Mouse (Mus musculus): ENCODE data around the gene Trim47. TPM values are rescaled to one million over a fixed set of nuclear protein-coding genes. Genes with fewer than 3 reads are reported as not detected.
"Not testable (repeated sequence)": the region's sequence is repeated elsewhere in the genome, so short reads cannot be mapped to it uniquely, and the experiment has no call there.

Trim47 gene
- polyA plus RNA-seq, 1 experiment: 101 TPM

- Histone ChIP-seq H3K79me2 (ENCODE audit: control insufficient read depth, insufficient read depth) (no peaks in the 10 kb centered on the region), H3ac (ENCODE audit: control insufficient read depth, insufficient read length) (peak overlapping the region; percentile 27), H3K4me2 (ENCODE audit: low read depth) (peak overlapping the region; percentile 93), H3K36me3 (ENCODE audit: control insufficient read depth, insufficient read depth) (peaks cover 3% of the 10 kb centered on the region), H3K4me3 (peak overlapping the region; percentile 57), H3K27me3 (ENCODE audit: control insufficient read depth, insufficient read depth, insufficient read length) (no peaks in the 10 kb centered on the region)
- TF ChIP-seq POLR2A (IDR thresholded peaks at IDR 0.05; ENCODE audit: insufficient read length, low read depth) (no peak), SRF (IDR thresholded peaks at IDR 0.05; ENCODE audit: control insufficient read depth, insufficient read length, low read depth) (no peak), MAX (IDR thresholded peaks at IDR 0.05; ENCODE audit: low read depth) (no peak), USF1 (IDR thresholded peaks at IDR 0.05; ENCODE audit: low read depth) (no peak), TCF3 (IDR thresholded peaks at IDR 0.05; ENCODE audit: insufficient read length, low read depth) (no peak), MYOG (IDR thresholded peaks at IDR 0.05; ENCODE audit: control insufficient read depth in 1 of 3, insufficient read depth in 1 of 3, insufficient read length in 2 of 3, low read depth in 2 of 3) (no peak), TCF12 (IDR thresholded peaks at IDR 0.05; ENCODE audit: insufficient read depth, poor library complexity, severe bottlenecking) (no peak), E2F4 (IDR thresholded peaks at IDR 0.05; ENCODE audit: insufficient read depth) (no peak), REST (IDR thresholded peaks at IDR 0.05; ENCODE audit: insufficient read depth, insufficient read length) (no peak)
Measured at GRCm38 (mm10) chr11:116129993-116130487, 3.0 kb upstream of the Trim47 start.

- Histone ChIP-seq H3K4me3 (no peak overlapping the region), H3ac (ENCODE audit: control insufficient read depth, insufficient read length) (no peak overlapping the region), H3K4me2 (ENCODE audit: low read depth) (peak overlapping the region; percentile 93), H3K27me3 (ENCODE audit: control insufficient read depth, insufficient read depth, insufficient read length) (no peaks in the 10 kb centered on the region), H3K79me2 (ENCODE audit: control insufficient read depth, insufficient read depth) (no peaks in the 10 kb centered on the region), H3K36me3 (ENCODE audit: control insufficient read depth, insufficient read depth) (peaks cover 3% of the 10 kb centered on the region)
- TF ChIP-seq SRF (IDR thresholded peaks at IDR 0.05; ENCODE audit: control insufficient read depth, insufficient read length, low read depth): no peak
- no peak for TF ChIP-seq TCF3 (IDR thresholded peaks at IDR 0.05; ENCODE audit: insufficient read length, low read depth)
- TF ChIP-seq TCF12 (IDR thresholded peaks at IDR 0.05; ENCODE audit: insufficient read depth, poor library complexity, severe bottlenecking): no peak
- no peak for TF ChIP-seq POLR2A (IDR thresholded peaks at IDR 0.05; ENCODE audit: insufficient read length, low read depth)
- TF ChIP-seq CEBPB (IDR thresholded peaks at IDR 0.05; ENCODE audit: insufficient read depth, poor library complexity, severe bottlenecking): no peak
- TF ChIP-seq USF1 (IDR thresholded peaks at IDR 0.05; ENCODE audit: low read depth): no peak
- TF ChIP-seq MAX (IDR thresholded peaks at IDR 0.05; ENCODE audit: low read depth): no peak
- TF ChIP-seq MYOG (IDR thresholded peaks at IDR 0.05; ENCODE audit: control insufficient read depth in 1 of 3, insufficient read depth in 1 of 3, insufficient read length in 2 of 3, low read depth in 2 of 3): no peak
- no peak for TF ChIP-seq POLR2AphosphoS2 (IDR thresholded peaks at IDR 0.05; ENCODE audit: insufficient read length, low read depth)
- TF ChIP-seq MYOD1 (IDR thresholded peaks at IDR 0.05; ENCODE audit: control insufficient read depth in 1 of 3, insufficient read length in 2 of 3, low read depth in 2 of 3): no peak
- TF ChIP-seq REST (IDR thresholded peaks at IDR 0.05; ENCODE audit: insufficient read depth, insufficient read length): no peak
Measured at GRCm38 (mm10) chr11:116129091-116129790, 2.2 kb upstream of the Trim47 start.

GRCm38 (mm10) chr11:116127986-116128385, 976 bp upstream of the Trim47 start:
- no peaks in the 10 kb centered on the region for H3K36me3 ChIP-seq (ENCODE audit: control insufficient read depth, insufficient read depth)

GRCm38 (mm10) chr11:116126261-116126660, 749 bp downstream of the Trim47 start:
- no peak overlapping the region for H3K4me3 ChIP-seq
- TF ChIP-seq TCF12 (IDR thresholded peaks at IDR 0.05; ENCODE audit: insufficient read depth, poor library complexity, severe bottlenecking) (no peak), TCF3 (IDR thresholded peaks at IDR 0.05; ENCODE audit: insufficient read length, low read depth) (no peak), USF1 (IDR thresholded peaks at IDR 0.05; ENCODE audit: low read depth) (no peak), SRF (IDR thresholded peaks at IDR 0.05; ENCODE audit: control insufficient read depth, insufficient read length, low read depth) (no peak), MYOG (IDR thresholded peaks at IDR 0.05; ENCODE audit: control insufficient read depth in 1 of 3, insufficient read depth in 1 of 3, insufficient read length in 2 of 3, low read depth in 2 of 3) (no peak), POLR2A (IDR thresholded peaks at IDR 0.05; ENCODE audit: insufficient read length, low read depth) (no peak)
- no peak overlapping the region for H3ac ChIP-seq (ENCODE audit: control insufficient read depth, insufficient read length)
- H3K36me3 ChIP-seq (ENCODE audit: control insufficient read depth, insufficient read depth): no peaks in the 10 kb centered on the region
- no peaks in the 10 kb centered on the region for H3K27me3 ChIP-seq (ENCODE audit: control insufficient read depth, insufficient read depth, insufficient read length)
- no peaks in the 10 kb centered on the region for H3K79me2 ChIP-seq (ENCODE audit: control insufficient read depth, insufficient read depth)
- H3K4me2 ChIP-seq (ENCODE audit: low read depth): no peak overlapping the region

More at GRCm38 (mm10) chr11:116127986-116128385, 976 bp upstream of the Trim47 start:
- Histone ChIP-seq H3K79me2 (ENCODE audit: control insufficient read depth, insufficient read depth) (no peaks in the 10 kb centered on the region), H3K27me3 (ENCODE audit: control insufficient read depth, insufficient read depth, insufficient read length) (no peaks in the 10 kb centered on the region), H3K4me3 (no peak overlapping the region), H3K4me2 (ENCODE audit: low read depth) (no peak overlapping the region), H3ac (ENCODE audit: control insufficient read depth, insufficient read length) (no peak overlapping the region)
- TF ChIP-seq E2F4 (IDR thresholded peaks at IDR 0.05; ENCODE audit: insufficient read depth): no peak
- no peak for TF ChIP-seq CEBPB (IDR thresholded peaks at IDR 0.05; ENCODE audit: insufficient read depth, poor library complexity, severe bottlenecking)
- no peak for TF ChIP-seq POLR2A (IDR thresholded peaks at IDR 0.05; ENCODE audit: insufficient read length, low read depth)
- TF ChIP-seq REST (IDR thresholded peaks at IDR 0.05; ENCODE audit: insufficient read depth, insufficient read length): no peak

- H3K4me3 ChIP-seq; H3K36me3 ChIP-seq (ENCODE audit: control insufficient read depth, insufficient read depth); H3K27me3 ChIP-seq (ENCODE audit: control insufficient read depth, insufficient read depth, insufficient read length); H3ac ChIP-seq (ENCODE audit: control insufficient read depth, insufficient read length); H3K79me2 ChIP-seq (ENCODE audit: control insufficient read depth, insufficient read depth); H3K4me2 ChIP-seq (ENCODE audit: low read depth): not testable (repeated sequence)
Measured at GRCm38 (mm10) chr11:116121731-116122245, 5.2 kb downstream of the Trim47 start.
